ENCODE assay signal across 8 mouse cellular contexts in genomic region chr9:61906912-61907311, GRCm38 (mm10). TPM values are rescaled to one million over a fixed set of nuclear protein-coding genes. Genes with fewer than 3 reads are reported as not detected.
DNase-seq lines count a peak whose midpoint lies in the region; ATAC-seq and TF ChIP-seq lines count a peak whose summit lies in the region.

No protein-coding gene starts in this region.

- H3K9ac ChIP-seq in embryonic facial prominence, embryonic 11.5 days (replicated peaks; ENCODE audit: low read length) = no peak overlapping the region
- no peak overlapping the region for H3K9ac ChIP-seq in lung, postnatal 0 days (replicated peaks; ENCODE audit: low read depth)

- H3K4me2 ChIP-seq in embryonic facial prominence, embryonic 11.5 days (ENCODE audit: low read depth, low read length) = no peak overlapping the region
- H3K4me2 ChIP-seq in lung, postnatal 0 days (replicated peaks; ENCODE audit: low read depth, low read length) = no peak overlapping the region

- TF ChIP-seq CTCF in lung, postnatal 0 days (IDR thresholded peaks at IDR 0.05) = peak; percentile 76

- no peak for TF ChIP-seq EP300 in lung, postnatal 0 days (IDR thresholded peaks at IDR 0.05)

- ATAC-seq in embryonic facial prominence, embryonic 11.5 days (replicated peaks; ENCODE audit: insufficient number of reproducible peaks, low FRiP score, low TSS enrichment, low read depth) = no peak
- ATAC-seq in lung, postnatal 0 days = peak; percentile 37; the same call in 1 of the 2 replicates
- no peak for ATAC-seq in cerebellum, adult (ENCODE audit: insufficient number of reproducible peaks, low FRiP score, low TSS enrichment)

- DNase-seq in embryo, embryonic 10 days (ENCODE audit: low spot score) = peak; percentile 70
- DNase-seq in embryo, embryonic 10.5 days (ENCODE audit: low spot score) = no peak
- DNase-seq in ovary, postnatal 36 days (ENCODE audit: low spot score) = peak; percentile 35
- DNase-seq in ovary, adult 18-20 months (ENCODE audit: low spot score) = no peak
- DNase-seq in embryonic facial prominence, embryonic 11.5 days (ENCODE audit: low spot score) = peak; percentile 43
- DNase-seq in lung, postnatal 0 days (ENCODE audit: low spot score) = peak; percentile 63
- DNase-seq in thymus, adult 18-20 months = peak; percentile 24 to 30

- 0 out of 2 replicates have a peak, but pooled peaks cover 2% of the 10 kb centered on the region for H3K27me3 ChIP-seq in embryonic facial prominence, embryonic 11.5 days (ENCODE audit: control insufficient read depth, insufficient read depth, low read length)
- no peaks in the 10 kb centered on the region for H3K27me3 ChIP-seq in lung, postnatal 0 days (replicated peaks; ENCODE audit: insufficient read depth, low read length)

- no peaks in the 10 kb centered on the region; the same call in 1 of the 2 replicates for H3K4me1 ChIP-seq in embryonic facial prominence, embryonic 11.5 days (ENCODE audit: control insufficient read depth, insufficient read depth, low read length)
- H3K4me1 ChIP-seq in lung, postnatal 0 days (ENCODE audit: insufficient read depth, low read depth, low read length) = no peaks in the 10 kb centered on the region

- no peak overlapping the region for H3K4me3 ChIP-seq in embryonic facial prominence, embryonic 11.5 days (ENCODE audit: low read depth, low read length)
- no peak overlapping the region for H3K4me3 ChIP-seq in lung, postnatal 0 days (ENCODE audit: low read depth, low read length)

- no peaks in the 10 kb centered on the region for H3K9me3 ChIP-seq in embryonic facial prominence, embryonic 11.5 days (replicated peaks; ENCODE audit: control insufficient read depth, low read length)
- H3K9me3 ChIP-seq in lung, postnatal 0 days (ENCODE audit: low read length) = no peaks in the 10 kb centered on the region

- 66% methylated on average over 10 of the region's 10 CpGs for WGBS in embryonic facial prominence, embryonic 11.5 days
- 61% methylated on average over 10 of the region's 10 CpGs for WGBS in lung, postnatal 0 days

- no peaks in the 10 kb centered on the region for H3K36me3 ChIP-seq in embryonic facial prominence, embryonic 11.5 days (replicated peaks; ENCODE audit: control insufficient read depth, insufficient read depth, low read depth, low read length)
- H3K36me3 ChIP-seq in lung, postnatal 0 days (ENCODE audit: insufficient read depth, low read length) = no peaks in the 10 kb centered on the region

- H3K27ac ChIP-seq in embryonic facial prominence, embryonic 11.5 days (replicated peaks; ENCODE audit: low read depth, low read length) = no peak overlapping the region
- no peak overlapping the region for H3K27ac ChIP-seq in lung, postnatal 0 days (ENCODE audit: low read length)

RNA-seq across cellular contexts. Expression of gene Rplp1, which starts 7.4 kb away (rescaled TPM):
- 1,072 and 1,174 TPM in 2 replicates for polyA plus RNA-seq in embryonic facial prominence, embryonic 11.5 days (2014; fragmentation: Nextera tagmentation; extraction: Ambion mirVana)
- 997 and 1,182 TPM in 2 replicates for polyA plus RNA-seq in lung, postnatal 0 days (2015; fragmentation: Nextera tagmentation; extraction: Ambion mirVana)

RNA-seq across cellular contexts. Expression of gene Kif23, which starts 39.7 kb away (rescaled TPM):
- 121 and 127 TPM in 2 replicates for polyA plus RNA-seq in embryonic facial prominence, embryonic 11.5 days (2014; fragmentation: Nextera tagmentation; extraction: Ambion mirVana)
- polyA plus RNA-seq in lung, postnatal 0 days (2015; fragmentation: Nextera tagmentation; extraction: Ambion mirVana) = 7.7 and 11.0 TPM in 2 replicates

Comparison
In these comparisons a context has a peak if more than half of its experiments do, and no peak if none do; other contexts are left out.
1. DNase-seq: peak in embryo, embryonic 10 days (single experiment), ovary, postnatal 36 days (single experiment), embryonic facial prominence, embryonic 11.5 days (single experiment), lung, postnatal 0 days (single experiment) and thymus, adult 18-20 months (2 of 2); none in embryo, embryonic 10.5 days (single experiment) and ovary, adult 18-20 months (single experiment).
2. RNA of gene Kif23, which starts 39.7 kb away (polyA plus RNA-seq): 121 to 127 TPM in embryonic facial prominence, embryonic 11.5 days; 7.7 to 11.0 TPM in lung, postnatal 0 days; every median in the first group is over 10 times any median in the second.